Mouse (Mus musculus): ENCODE measurements around the gene Cggbp1. TPM values are rescaled to one million over a fixed set of nuclear protein-coding genes. Genes with fewer than 3 reads are reported as not detected.
A peak's percentile ranks its signal among the peaks of the same experiment; 100 is the strongest.

Cggbp1 gene
- polyA plus RNA-seq, 1 experiment from 2014 or later: 64.2 TPM

- 45% methylated on average over 5 of the region's 5 CpGs for WGBS
- Histone ChIP-seq H3K4me1 (replicated peaks; ENCODE audit: insufficient read depth, low read length) (0 out of 2 replicates have a peak, but pooled peaks cover 3% of the 10 kb centered on the region), H3K4me2 (ENCODE audit: low read length) (no peak overlapping the region), H3K36me3 (ENCODE audit: insufficient read depth, low read length) (no peaks in the 10 kb centered on the region), H3K27ac (no peak overlapping the region), H3K9ac (ENCODE audit: low read depth, low read length) (no peak overlapping the region), H3K9me3 (replicated peaks; ENCODE audit: low read length) (no peaks in the 10 kb centered on the region), H3K4me3 (replicated peaks; ENCODE audit: low read depth, low read length) (no peak overlapping the region), H3K27me3 (ENCODE audit: insufficient read depth, low read length) (no peaks in the 10 kb centered on the region)
- no peak for TF ChIP-seq CTCF (IDR thresholded peaks at IDR 0.05; ENCODE audit: low read depth)
- no peak for DNase-seq (ENCODE audit: low spot score)
- ATAC-seq (replicated peaks; ENCODE audit: low FRiP score, low read depth): no peak
These were observed 32.1 kb downstream of the Cggbp1 start for GRCm38 (mm10) chr16:64883896-64884295.

DNA sequence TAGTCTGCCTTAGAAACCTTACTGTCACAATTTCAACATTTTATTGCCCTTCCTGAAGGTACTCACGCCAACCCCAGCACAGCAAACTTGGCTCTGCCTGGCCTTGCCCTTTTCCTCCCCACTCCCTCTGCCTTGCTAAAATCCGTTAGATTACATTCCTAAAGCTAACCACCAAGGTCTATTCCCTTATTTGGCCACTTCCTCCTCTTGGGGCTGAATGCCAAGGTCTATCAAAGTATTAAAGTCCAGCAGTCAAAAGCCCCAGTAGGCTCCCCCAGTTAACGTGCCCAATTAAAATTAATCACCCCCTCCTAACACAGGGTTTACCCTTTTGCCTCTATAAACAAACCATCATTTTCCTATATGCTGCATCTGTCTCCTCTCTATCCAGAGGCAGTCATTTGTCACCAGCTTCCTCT, 32.6 kb downstream of the Cggbp1 start:
- Histone ChIP-seq H3K4me3 (replicated peaks; ENCODE audit: low read depth, low read length) (no peak overlapping the region), H3K9ac (ENCODE audit: low read depth, low read length) (no peak overlapping the region), H3K9me3 (replicated peaks; ENCODE audit: low read length) (no peaks in the 10 kb centered on the region), H3K36me3 (ENCODE audit: insufficient read depth, low read length) (no peaks in the 10 kb centered on the region), H3K4me2 (ENCODE audit: low read length) (no peak overlapping the region), H3K4me1 (replicated peaks; ENCODE audit: insufficient read depth, low read length) (0 out of 2 replicates have a peak, but pooled peaks cover 3% of the 10 kb centered on the region), H3K27me3 (ENCODE audit: insufficient read depth, low read length) (no peaks in the 10 kb centered on the region), H3K27ac (no peak overlapping the region)
- TF ChIP-seq CTCF (IDR thresholded peaks at IDR 0.05; ENCODE audit: low read depth): no peak
- 3% methylated on average over 3 of the region's 3 CpGs for WGBS
- ATAC-seq (replicated peaks; ENCODE audit: low FRiP score, low read depth) (peak; percentile 46; the same call in 1 of the 2 replicates), DNase-seq (ENCODE audit: low spot score) (peak; percentile 66)

GRCm38 (mm10) chr16:64885142-64885541, 33.3 kb downstream of the Cggbp1 start:
- Histone ChIP-seq H3K27me3 (ENCODE audit: insufficient read depth, low read length) (no peaks in the 10 kb centered on the region), H3K36me3 (ENCODE audit: insufficient read depth, low read length) (no peaks in the 10 kb centered on the region), H3K4me2 (ENCODE audit: low read length) (no peak overlapping the region), H3K4me3 (replicated peaks; ENCODE audit: low read depth, low read length) (no peak overlapping the region), H3K4me1 (replicated peaks; ENCODE audit: insufficient read depth, low read length) (0 out of 2 replicates have a peak, but pooled peaks cover 3% of the 10 kb centered on the region), H3K27ac (no peak overlapping the region), H3K9me3 (replicated peaks; ENCODE audit: low read length) (no peaks in the 10 kb centered on the region), H3K9ac (ENCODE audit: low read depth, low read length) (no peak overlapping the region)
- DNase-seq (ENCODE audit: low spot score): no peak
- 18% methylated on average over 3 of the region's 3 CpGs for WGBS
- TF ChIP-seq CTCF (IDR thresholded peaks at IDR 0.05; ENCODE audit: low read depth): no peak
- no peak for ATAC-seq (replicated peaks; ENCODE audit: low FRiP score, low read depth)

DNA sequence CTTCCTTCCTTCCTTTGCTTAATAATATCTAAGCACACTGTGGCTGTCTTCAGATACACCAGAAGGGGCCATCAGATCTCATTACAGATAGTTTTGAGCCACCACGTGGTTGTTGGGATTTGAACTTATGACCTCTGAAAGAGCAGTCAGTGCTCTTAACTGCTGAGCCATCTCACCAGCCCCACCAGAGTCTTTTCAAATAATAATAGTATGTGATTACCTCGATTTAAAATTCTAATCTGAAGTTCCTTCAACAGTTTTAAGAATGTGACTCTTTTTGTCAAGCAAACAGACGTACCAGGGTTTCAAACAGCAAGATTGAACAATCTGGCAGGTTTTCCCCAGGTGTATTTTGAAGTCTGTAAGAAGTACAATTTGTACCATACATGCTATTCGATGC, 33.8 kb downstream of the Cggbp1 start:
- no peak for TF ChIP-seq CTCF (IDR thresholded peaks at IDR 0.05; ENCODE audit: low read depth)
- Histone ChIP-seq H3K4me3 (replicated peaks; ENCODE audit: low read depth, low read length) (no peak overlapping the region), H3K4me2 (ENCODE audit: low read length) (no peak overlapping the region), H3K9ac (ENCODE audit: low read depth, low read length) (no peak overlapping the region), H3K27ac (no peak overlapping the region), H3K4me1 (replicated peaks; ENCODE audit: insufficient read depth, low read length) (0 out of 2 replicates have a peak, but pooled peaks cover 3% of the 10 kb centered on the region), H3K27me3 (ENCODE audit: insufficient read depth, low read length) (no peaks in the 10 kb centered on the region), H3K9me3 (replicated peaks; ENCODE audit: low read length) (no peaks in the 10 kb centered on the region), H3K36me3 (ENCODE audit: insufficient read depth, low read length) (no peaks in the 10 kb centered on the region)
- no peak for DNase-seq (ENCODE audit: low spot score)
- ATAC-seq (replicated peaks; ENCODE audit: low FRiP score, low read depth): no peak
- WGBS: 46% methylated on average over 4 of the region's 4 CpGs

- H3K4me2 ChIP-seq (ENCODE audit: low read length): no peak overlapping the region
These were observed 37.7 kb downstream of the Cggbp1 start for GRCm38 (mm10) chr16:64889496-64889895.

DNA sequence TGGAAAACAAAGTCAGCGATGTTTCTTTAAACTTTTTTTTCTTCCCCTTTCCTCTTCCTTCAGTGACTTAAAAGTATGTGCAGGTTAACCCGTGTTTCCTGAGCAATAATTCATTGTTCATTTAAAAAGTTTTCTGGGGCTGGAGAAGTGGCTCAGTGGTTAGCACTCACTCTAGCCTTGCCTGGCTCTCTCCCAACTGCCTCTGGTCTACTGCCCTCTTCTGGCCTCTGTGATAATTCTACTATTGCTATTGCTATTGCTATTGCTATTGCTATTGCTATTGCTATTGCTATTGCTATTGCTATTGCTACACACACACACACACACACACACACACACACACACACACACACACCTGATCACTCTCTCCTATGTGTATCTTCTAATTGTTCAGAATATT, 47.3 kb downstream of the Cggbp1 start:
- Histone ChIP-seq H3K4me1 (replicated peaks; ENCODE audit: insufficient read depth, low read length) (no peaks in the 10 kb centered on the region), H3K4me2 (ENCODE audit: low read length) (no peak overlapping the region), H3K4me3 (replicated peaks; ENCODE audit: low read depth, low read length) (no peak overlapping the region), H3K36me3 (ENCODE audit: insufficient read depth, low read length) (no peaks in the 10 kb centered on the region), H3K9me3 (replicated peaks; ENCODE audit: low read length) (no peaks in the 10 kb centered on the region), H3K9ac (ENCODE audit: low read depth, low read length) (no peak overlapping the region), H3K27ac (no peak overlapping the region), H3K27me3 (ENCODE audit: insufficient read depth, low read length) (no peaks in the 10 kb centered on the region)
- TF ChIP-seq CTCF (IDR thresholded peaks at IDR 0.05; ENCODE audit: low read depth): peak; percentile 62
- WGBS: 38% methylated on average over 2 of the region's 2 CpGs
- ATAC-seq (replicated peaks; ENCODE audit: low FRiP score, low read depth) (no peak), DNase-seq (ENCODE audit: low spot score) (peak; percentile 73)

More at GRCm38 (mm10) chr16:64889496-64889895, 37.7 kb downstream of the Cggbp1 start:
- H3K27me3 ChIP-seq (ENCODE audit: insufficient read depth, low read length): no peaks in the 10 kb centered on the region
- no peak for DNase-seq (ENCODE audit: low spot score)
- no peak overlapping the region for H3K4me3 ChIP-seq (replicated peaks; ENCODE audit: low read depth, low read length)
- H3K36me3 ChIP-seq (ENCODE audit: insufficient read depth, low read length): no peaks in the 10 kb centered on the region
- no peak for ATAC-seq (replicated peaks; ENCODE audit: low FRiP score, low read depth)
- no peak overlapping the region for H3K9ac ChIP-seq (ENCODE audit: low read depth, low read length)
- TF ChIP-seq CTCF (IDR thresholded peaks at IDR 0.05; ENCODE audit: low read depth): no peak
- 96% methylated on average over 3 of the region's 3 CpGs for WGBS
- H3K9me3 ChIP-seq (replicated peaks; ENCODE audit: low read length): no peaks in the 10 kb centered on the region
- no peak overlapping the region for H3K27ac ChIP-seq
- H3K4me1 ChIP-seq (replicated peaks; ENCODE audit: insufficient read depth, low read length): no peaks in the 10 kb centered on the region

- no peak overlapping the region for H3K4me2 ChIP-seq (ENCODE audit: low read length)
- H3K4me3 ChIP-seq (replicated peaks; ENCODE audit: low read depth, low read length): no peak overlapping the region
- peak; percentile 53; the same call in 1 of the 2 replicates for TF ChIP-seq CTCF (IDR thresholded peaks at IDR 0.05; ENCODE audit: low read depth)
- H3K36me3 ChIP-seq (ENCODE audit: insufficient read depth, low read length): no peaks in the 10 kb centered on the region
- no peaks in the 10 kb centered on the region for H3K4me1 ChIP-seq (replicated peaks; ENCODE audit: insufficient read depth, low read length)
- no peak overlapping the region for H3K9ac ChIP-seq (ENCODE audit: low read depth, low read length)
- ATAC-seq (replicated peaks; ENCODE audit: low FRiP score, low read depth) (no peak), DNase-seq (ENCODE audit: low spot score) (peak; percentile 40)
- H3K9me3 ChIP-seq (replicated peaks; ENCODE audit: low read length): no peaks in the 10 kb centered on the region
- no peaks in the 10 kb centered on the region for H3K27me3 ChIP-seq (ENCODE audit: insufficient read depth, low read length)
- 32% methylated on average over 2 of the region's 2 CpGs for WGBS
- H3K27ac ChIP-seq: no peak overlapping the region
These were observed 51.5 kb downstream of the Cggbp1 start for GRCm38 (mm10) chr16:64903328-64903727.
